Mouse (Mus musculus) spleen, adult 18-20 months (tissue): ENCODE measurements around the gene Cbfa2t3.
A peak's percentile ranks its signal among the peaks of the same experiment; 100 is the strongest.

ENCODE experiments used
- DNase-seq, 2 experiments: peaks; one replicate each; pipeline ENCODE4 v3.0.0; 2022; ENCODE audit warnings: mixed read lengths in 2 of 2

The Cbfa2t3 gene

GRCm38 (mm10) chr8:122686879-122687278 is 12.0 kb downstream of the Cbfa2t3 start:
- DNase-seq = no peak

GRCm38 (mm10) chr8:122685097-122685861 is 13.6 kb downstream of the Cbfa2t3 start:
- DNase-seq = no peak

GRCm38 (mm10) chr8:122682820-122683219 is 16.1 kb downstream of the Cbfa2t3 start:
- DNase-seq = no peak

GRCm38 (mm10) chr8:122680171-122680570 is 18.7 kb downstream of the Cbfa2t3 start:
- no peak for DNase-seq

- no peak for DNase-seq
Measured at GRCm38 (mm10) chr8:122679325-122679920, 19.5 kb downstream of the Cbfa2t3 start.

- DNase-seq = no peak
Measured at GRCm38 (mm10) chr8:122678896-122679210, 20.1 kb downstream of the Cbfa2t3 start.

GRCm38 (mm10) chr8:122678061-122678895 is 20.6 kb downstream of the Cbfa2t3 start:
- peak; percentile 75 to 87 for DNase-seq

- no peak for DNase-seq
Measured at GRCm38 (mm10) chr8:122677481-122678021, 21.4 kb downstream of the Cbfa2t3 start.

- DNase-seq = no peak
Measured at GRCm38 (mm10) chr8:122676621-122677480, 22.1 kb downstream of the Cbfa2t3 start.

GRCm38 (mm10) chr8:122675596-122676420 is 23.1 kb downstream of the Cbfa2t3 start:
- no peak for DNase-seq

- DNase-seq = no peak
Measured at GRCm38 (mm10) chr8:122674999-122675398, 23.9 kb downstream of the Cbfa2t3 start.

GRCm38 (mm10) chr8:122673989-122674388 is 24.9 kb downstream of the Cbfa2t3 start:
- DNase-seq = no peak

GRCm38 (mm10) chr8:122671894-122672293 is 27.0 kb downstream of the Cbfa2t3 start:
- DNase-seq = no peak

- no peak for DNase-seq
Measured at GRCm38 (mm10) chr8:122670718-122671117, 28.2 kb downstream of the Cbfa2t3 start.

- no peak for DNase-seq
Measured at GRCm38 (mm10) chr8:122670001-122670400, 28.9 kb downstream of the Cbfa2t3 start.

GRCm38 (mm10) chr8:122669370-122669769 is 29.5 kb downstream of the Cbfa2t3 start:
- DNase-seq = no peak

GRCm38 (mm10) chr8:122667854-122668253 is 31.1 kb downstream of the Cbfa2t3 start:
- no peak for DNase-seq

- DNase-seq = no peak
Measured at GRCm38 (mm10) chr8:122666827-122667226, 32.1 kb downstream of the Cbfa2t3 start.

- DNase-seq = no peak
Measured at GRCm38 (mm10) chr8:122666338-122666764, 32.6 kb downstream of the Cbfa2t3 start.

- no peak for DNase-seq
Measured at GRCm38 (mm10) chr8:122665667-122666316, 33.1 kb downstream of the Cbfa2t3 start.

- no peak for DNase-seq
Measured at GRCm38 (mm10) chr8:122665221-122665620, 33.7 kb downstream of the Cbfa2t3 start.
